Mouse (Mus musculus): ENCODE measurements around the gene Utp6.

DNA sequence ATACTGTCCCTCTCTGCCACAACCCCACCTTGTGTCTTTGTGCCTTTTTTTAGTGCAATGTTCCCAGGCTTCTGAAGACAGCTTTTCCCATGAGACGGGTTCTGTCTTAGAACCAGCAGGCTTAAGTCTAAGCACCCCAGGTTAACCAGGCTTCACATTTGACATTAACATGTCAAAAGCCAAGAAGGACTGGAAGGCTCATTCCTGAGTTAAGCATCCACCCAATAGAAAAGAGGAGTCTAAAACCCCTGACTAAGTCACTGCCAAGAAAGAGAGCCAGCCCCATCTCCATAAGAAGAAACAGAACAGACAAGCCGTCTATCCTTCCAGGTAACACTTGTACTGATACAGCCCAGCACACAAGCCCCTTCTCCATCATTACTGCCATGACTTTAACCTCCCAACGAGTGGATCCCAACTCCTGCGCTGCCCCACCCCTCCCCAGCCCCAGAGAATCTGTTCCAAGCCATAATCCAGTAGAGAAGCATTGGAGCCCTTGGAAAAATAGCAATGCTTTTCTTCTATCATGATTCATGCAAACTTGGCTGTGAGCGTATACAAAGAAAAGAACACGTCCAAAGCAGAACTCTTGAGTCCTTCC, 59.2 kb downstream of the Utp6 start:
- TF ChIP-seq CTCF (IDR thresholded peaks at IDR 0.05; ENCODE audit: low read depth, low read length) (no peak), POLR2A (IDR thresholded peaks at IDR 0.05; ENCODE audit: borderline replicate concordance, low read depth, low read length) (no peak)

Measured in bone marrow macrophage, adult 2 months (primary cell).